Comparison of ENCODE assay signal across 9 mouse cellular contexts in the genomic region with DNA sequence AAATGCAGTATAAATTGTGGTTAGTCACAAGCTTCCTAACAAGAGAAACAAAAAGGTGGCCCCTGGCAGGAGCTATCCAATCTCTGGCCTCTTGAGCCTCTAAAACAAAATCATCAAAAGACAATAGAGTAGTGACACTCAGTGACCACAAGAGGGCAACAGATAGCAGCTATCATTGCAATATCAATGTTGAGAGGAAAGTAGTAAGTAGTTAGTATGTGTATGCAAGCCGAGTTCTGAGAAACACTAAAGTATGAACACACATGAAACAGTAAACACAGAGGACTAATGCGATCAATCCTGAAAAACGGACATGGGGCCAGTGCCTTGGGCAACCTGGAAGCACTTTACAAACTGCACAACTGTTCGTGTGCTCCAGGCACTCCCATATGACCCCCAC. TPM values are rescaled to one million over a fixed set of nuclear protein-coding genes. Genes with fewer than 3 reads are reported as not detected.
DNase-seq lines count a peak whose midpoint lies in the region; ATAC-seq and TF ChIP-seq lines count a peak whose summit lies in the region.
"Had no signal": no experiment of that assay in that cellular context is flagged by ENCODE, and none has a peak within 500 bp of the region (broad histone marks: within the 10 kb centered on the region; RNA-seq: fewer than 3 reads in every experiment).

No protein-coding gene starts in this region.

- peak; percentile 91 for TF ChIP-seq CTCF in heart, postnatal 0 days (IDR thresholded peaks at IDR 0.05; ENCODE audit: low read depth)

- H3K4me1 ChIP-seq in heart, postnatal 0 days (ENCODE audit: control insufficient read depth, insufficient read depth), result no peaks in the 10 kb centered on the region
- 0 out of 2 replicates have a peak, but pooled peaks cover 6% of the 10 kb centered on the region for H3K4me1 ChIP-seq in forebrain, embryonic 15.5 days
- H3K4me1 ChIP-seq: embryonic facial prominence, embryonic 15.5 days had no signal

- 38% methylated on average over 4 of the region's 4 CpGs for WGBS in heart, postnatal 0 days
- WGBS in forebrain, embryonic 15.5 days, result 35% methylated on average over 4 of the region's 4 CpGs

- DNase-seq in heart, postnatal 0 days (ENCODE audit: low spot score), result peak; percentile 50
- DNase-seq in heart, adult 11 months, result no peak
- peak; percentile 60 for DNase-seq in A20 (ENCODE audit: low read depth, low spot score)
- DNase-seq in MN1 (ENCODE audit: low spot score), result peak; percentile 77
- DNase-seq in left cerebral cortex, adult 9 months (ENCODE audit: low spot score in 2 of 2), result no peak
- DNase-seq in frontal cortex, postnatal 14 days (ENCODE audit: low spot score in 2 of 2), result no peak

- H3K36me3 ChIP-seq in heart, postnatal 0 days (replicated peaks; ENCODE audit: control insufficient read depth, insufficient read depth, low read length), result peaks cover 45% of the 10 kb centered on the region
- peaks cover 3% of the 10 kb centered on the region for H3K36me3 ChIP-seq in forebrain, embryonic 15.5 days

- no peak for TF ChIP-seq EP300 in heart, postnatal 0 days (IDR thresholded peaks at IDR 0.05; ENCODE audit: low read depth)

- H3K9me3 ChIP-seq in heart, postnatal 0 days (replicated peaks; ENCODE audit: control insufficient read depth, low read length), result no peaks in the 10 kb centered on the region
- H3K9me3 ChIP-seq in forebrain, embryonic 15.5 days, result no peaks in the 10 kb centered on the region
- H3K9me3 ChIP-seq: embryonic facial prominence, embryonic 15.5 days had no signal

- H3K27me3 ChIP-seq in heart, postnatal 0 days (ENCODE audit: control insufficient read depth, insufficient read depth, low read length), result no peaks in the 10 kb centered on the region
- H3K27me3 ChIP-seq in forebrain, embryonic 15.5 days, result no peaks in the 10 kb centered on the region
- H3K27me3 ChIP-seq: embryonic facial prominence, embryonic 15.5 days had no signal

- ATAC-seq in heart, postnatal 0 days (ENCODE audit: insufficient read depth, low read depth), result no peak
- peak; percentile 52; the same call in 1 of the 2 replicates for ATAC-seq in forebrain, embryonic 15.5 days (replicated peaks)
- peak; percentile 93 for ATAC-seq in megakaryocyte progenitor cell, adult 5-6 weeks (replicated peaks; ENCODE audit: poor library complexity)

- no peak overlapping the region for H3K4me3 ChIP-seq in heart, postnatal 0 days (ENCODE audit: low read depth, low read length)
- H3K4me3 ChIP-seq in forebrain, embryonic 15.5 days, result no peak overlapping the region
- H3K4me3 ChIP-seq: embryonic facial prominence, embryonic 15.5 days had no signal

- no peak overlapping the region for H3K4me2 ChIP-seq in heart, postnatal 0 days (ENCODE audit: low read depth, low read length)
- no peak overlapping the region for H3K4me2 ChIP-seq in forebrain, embryonic 15.5 days (replicated peaks)
- H3K4me2 ChIP-seq: embryonic facial prominence, embryonic 15.5 days had no signal

- H3K27ac ChIP-seq in heart, postnatal 0 days (ENCODE audit: low read depth), result no peak overlapping the region
- H3K27ac ChIP-seq in forebrain, embryonic 15.5 days (replicated peaks), result no peak overlapping the region
- H3K27ac ChIP-seq: embryonic facial prominence, embryonic 15.5 days had no signal

- H3K9ac ChIP-seq in heart, postnatal 0 days (replicated peaks; ENCODE audit: low read depth, low read length), result no peak overlapping the region
- H3K9ac ChIP-seq in forebrain, embryonic 15.5 days (replicated peaks), result no peak overlapping the region
- H3K9ac ChIP-seq: embryonic facial prominence, embryonic 15.5 days had no signal

RNA-seq across cellular contexts. Expression of gene Ralbp1, which starts 20.9 kb away (rescaled TPM):
- 37.9 and 38.6 TPM in 2 replicates for total RNA-seq in heart, postnatal 0 days (2014; rRNA removed; ENCODE audit: low replicate concordance)
- polyA plus RNA-seq in heart, postnatal 0 days (2015; fragmentation: Nextera tagmentation; extraction: Ambion mirVana), result 39.0 and 45.8 TPM in 2 replicates
- polyA plus RNA-seq in forebrain, embryonic 15.5 days (2015; fragmentation: Nextera tagmentation; extraction: Ambion mirVana), result 57.5 and 61.3 TPM in 2 replicates
- 33.8 and 35.2 TPM in 2 replicates for total RNA-seq in megakaryocyte progenitor cell, adult 5-6 weeks (2015)
- total RNA-seq in megakaryocyte progenitor cell, adult 5-6 weeks (2017), result 92.5 and 96.5 TPM in 2 replicates

Comparison
In these comparisons a context has a peak if more than half of its experiments do, and no peak if none do; other contexts are left out.
1. DNase-seq: peak in heart, postnatal 0 days (single experiment), A20 (single experiment) and MN1 (single experiment); none in heart, adult 11 months (single experiment), left cerebral cortex, adult 9 months (0 of 2) and frontal cortex, postnatal 14 days (0 of 2).